Mouse (Mus musculus) heart, postnatal 4 days (tissue): ENCODE results near the gene Slc6a17. TPM values are rescaled to one million over a fixed set of nuclear protein-coding genes. Genes with fewer than 3 reads are reported as not detected.

ENCODE experiments used
- DNase-seq: peaks from one replicate; pipeline ENCODE4 v3.0.0; 2021
- total RNA-seq, 2 experiments: library from RNA; stranded (reverse); gene quantifications; 2 replicates each; pipeline ENCODE4 v1.2.3; 2021

Slc6a17 gene
- total RNA-seq, 2 experiments from 2014 or later, result 4.7 to 5.2 TPM

DNA sequence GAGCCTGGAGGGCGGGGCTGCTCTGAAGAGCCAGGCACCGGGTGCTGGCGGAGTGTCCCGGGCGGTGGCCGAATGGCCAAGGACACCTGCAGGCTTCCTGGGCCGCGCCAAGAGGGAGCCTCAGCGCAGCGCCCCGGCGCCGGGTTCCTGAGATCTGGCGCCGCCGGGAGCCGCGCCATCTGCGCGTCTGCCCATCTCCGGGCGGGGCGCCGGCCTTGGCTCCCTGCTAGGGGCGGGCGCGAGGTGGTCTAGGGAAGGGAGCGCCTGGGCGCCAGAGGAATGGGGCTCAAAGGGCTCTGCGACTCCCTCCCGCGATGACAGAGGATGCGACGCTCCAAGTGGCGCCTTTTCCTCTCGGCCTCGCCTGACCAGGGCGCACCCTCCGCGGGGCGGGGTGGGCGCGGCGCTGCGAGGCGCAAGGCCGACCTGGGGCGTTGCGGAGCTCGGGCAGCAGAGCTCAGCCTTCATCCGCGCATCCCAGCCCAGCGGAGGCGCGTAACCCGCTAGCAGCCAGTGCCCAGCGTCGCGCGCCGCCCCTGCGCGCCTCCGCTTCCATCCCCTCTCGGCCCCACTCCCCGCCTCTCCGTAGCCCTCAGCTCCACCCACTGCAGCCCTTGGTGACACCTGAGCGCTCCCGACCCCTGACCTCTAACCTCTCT lies 57.9 kb downstream of the Slc6a17 start:
- DNase-seq, result peak; percentile 12

DNA sequence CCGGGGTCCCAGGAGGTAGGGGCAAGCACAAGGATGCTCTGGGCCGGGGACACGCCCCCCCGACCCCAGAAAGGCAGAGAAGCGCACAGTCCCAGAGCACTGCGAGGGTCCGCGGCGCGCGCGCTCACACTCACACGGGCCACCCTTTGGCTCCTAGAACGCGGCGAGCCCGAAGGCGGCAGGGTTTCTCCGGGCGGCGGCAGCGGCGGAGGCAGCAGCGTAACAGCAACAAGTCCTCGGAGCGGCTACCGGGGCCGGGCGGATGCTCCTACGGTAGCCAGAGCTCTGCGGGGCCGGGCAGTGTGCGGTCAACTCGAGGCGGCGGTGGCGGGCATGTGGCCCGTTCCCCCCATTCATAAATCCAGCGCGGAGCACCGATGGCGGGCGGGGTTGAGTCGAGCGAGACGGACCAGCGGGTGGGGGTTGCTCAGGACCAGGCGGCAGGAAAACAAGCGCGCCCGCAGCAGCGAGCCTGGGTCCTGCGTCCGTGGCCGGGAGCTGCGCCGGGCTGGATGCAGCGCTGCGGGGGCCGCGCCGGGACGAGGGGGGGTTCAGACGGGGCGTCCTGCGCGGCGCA lies 58.5 kb downstream of the Slc6a17 start, which contains the start of gene Kcnc4:
Kcnc4 (minus strand) TSS at position 357 of the 577 bp plus-strand sequence.
- peak; percentile 30 for DNase-seq

DNA sequence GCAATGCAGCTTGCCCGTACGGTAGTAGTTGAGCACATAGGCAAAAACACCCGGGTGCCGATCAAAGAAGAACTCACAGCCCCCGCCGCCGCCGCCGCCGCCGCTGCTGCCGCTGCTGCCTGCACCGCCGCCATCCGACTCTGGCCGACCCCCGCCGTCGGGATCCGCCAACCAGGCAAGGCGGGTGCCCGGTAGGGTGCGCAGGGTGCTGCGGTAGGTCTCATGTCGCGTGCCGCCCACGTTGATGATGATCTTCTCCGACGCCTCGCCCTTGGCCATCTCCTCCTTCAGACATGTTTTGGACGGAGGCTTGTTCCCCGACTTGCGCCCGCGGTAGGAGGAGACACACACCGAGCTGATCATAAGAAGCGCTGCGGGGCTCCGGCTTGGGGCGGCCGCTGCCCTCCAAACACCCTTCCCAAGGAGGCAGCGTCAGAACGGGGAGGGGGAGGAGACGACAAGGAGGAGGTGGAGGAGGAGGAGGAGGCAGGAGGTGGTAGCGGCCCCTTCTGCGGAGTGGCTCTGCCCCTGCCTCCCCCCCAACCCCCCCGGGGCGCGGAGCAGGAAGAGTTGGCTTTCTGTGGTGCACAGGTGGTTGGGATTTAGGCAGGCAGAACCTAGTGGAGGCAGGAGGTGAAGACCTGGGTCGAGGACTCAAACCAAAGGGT lies 59.2 kb downstream of the Slc6a17 start:
- peak; percentile 29 for DNase-seq

DNA sequence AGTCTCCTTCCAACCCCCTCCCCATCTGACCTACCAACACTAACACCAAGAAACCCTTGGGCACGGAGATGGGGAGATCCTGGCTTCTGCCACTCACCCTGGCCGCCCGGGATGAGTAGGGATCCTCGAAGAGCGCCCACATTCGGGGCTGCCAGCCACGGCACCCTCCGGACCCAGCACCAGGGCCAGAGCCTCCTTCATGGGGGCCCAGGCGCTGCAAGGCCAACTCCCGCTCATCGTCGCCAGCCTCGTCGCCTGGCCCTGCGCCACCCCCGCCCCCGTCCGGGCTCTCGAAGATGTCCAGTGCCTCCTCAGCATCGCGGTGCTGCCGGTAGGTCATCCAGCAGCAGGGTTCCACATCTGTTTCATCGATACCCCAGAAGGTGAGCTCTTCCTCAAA lies 59.7 kb downstream of the Slc6a17 start:
- no peak for DNase-seq

DNA sequence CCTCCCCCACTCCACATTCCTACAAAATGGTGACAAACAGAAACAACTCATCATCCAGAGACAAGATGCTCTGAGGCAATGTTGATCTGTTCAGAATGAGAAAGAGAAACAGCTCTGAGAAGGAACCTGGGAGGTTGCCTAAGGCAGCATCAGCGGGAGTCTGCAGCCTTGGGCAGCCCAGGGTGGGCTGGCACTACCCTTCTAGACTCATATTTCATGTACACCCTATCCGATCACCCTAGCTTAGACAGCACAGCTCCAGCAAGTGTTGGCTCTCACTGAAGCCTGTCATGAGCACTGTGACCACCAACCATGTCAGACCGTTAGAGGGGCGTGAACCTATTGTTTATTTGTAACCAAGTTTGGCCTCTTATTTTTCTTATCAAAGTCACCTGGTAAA lies 63.5 kb downstream of the Slc6a17 start:
- no peak for DNase-seq

DNA sequence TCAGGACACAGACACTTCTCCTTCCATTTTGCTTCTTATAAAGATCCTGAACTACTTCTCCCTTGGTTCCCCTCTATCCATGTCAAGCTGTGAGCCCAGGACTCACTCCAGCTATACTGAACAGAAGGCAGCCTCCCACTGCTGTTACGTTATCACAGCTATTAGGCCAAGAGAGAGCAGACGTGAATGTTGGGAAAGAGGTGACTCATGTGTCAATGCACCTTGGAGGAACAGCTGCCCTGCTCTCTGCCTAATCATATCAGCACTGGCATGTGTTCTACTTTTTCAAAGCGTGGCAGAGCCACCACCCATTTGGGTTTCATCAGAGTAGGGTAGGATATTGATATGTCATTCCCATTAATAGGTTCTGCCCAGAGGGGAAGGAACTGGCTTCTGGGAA lies 71.0 kb downstream of the Slc6a17 start:
- DNase-seq, result no peak

DNA sequence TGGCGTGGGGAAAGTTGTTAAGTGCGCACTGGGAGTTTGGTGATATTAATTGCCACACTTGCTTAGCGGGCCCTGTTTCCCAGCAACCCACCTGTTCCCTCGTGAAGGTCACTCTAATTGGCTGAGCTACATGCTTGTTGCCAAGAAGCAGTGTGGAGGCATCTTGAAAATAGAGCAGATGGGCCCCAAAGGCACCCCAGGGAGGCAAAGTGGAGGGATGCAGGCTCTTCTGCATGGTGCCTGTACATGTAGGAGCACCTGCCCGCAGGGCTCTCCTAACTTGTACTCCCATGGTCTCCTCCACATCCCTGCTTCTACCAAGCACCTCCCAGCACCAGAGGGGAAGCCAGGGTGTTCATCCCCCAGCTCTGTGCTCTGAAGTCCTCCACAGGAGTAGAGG lies 74.0 kb downstream of the Slc6a17 start:
- DNase-seq, result no peak

DNA sequence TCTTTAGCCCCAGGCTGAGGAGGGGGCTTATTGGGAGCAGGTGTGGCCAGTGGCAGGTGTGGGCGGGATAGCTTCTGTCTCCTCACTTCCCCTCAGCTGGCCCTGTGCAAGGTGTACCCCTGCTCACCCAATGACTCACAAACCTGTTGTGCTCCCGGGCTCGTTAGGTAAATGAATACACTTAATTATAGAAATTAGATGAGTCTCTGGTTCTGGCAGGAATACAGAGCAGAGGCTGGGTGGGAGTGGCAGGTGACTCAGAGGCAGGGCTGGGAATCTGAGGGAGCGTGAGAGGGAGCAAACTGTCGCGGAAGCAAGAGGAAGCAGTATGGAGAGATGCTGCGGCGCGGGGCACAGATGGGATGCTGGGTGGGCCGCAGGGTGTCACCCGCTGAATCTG lies 75.6 kb downstream of the Slc6a17 start:
- DNase-seq, result no peak

DNA sequence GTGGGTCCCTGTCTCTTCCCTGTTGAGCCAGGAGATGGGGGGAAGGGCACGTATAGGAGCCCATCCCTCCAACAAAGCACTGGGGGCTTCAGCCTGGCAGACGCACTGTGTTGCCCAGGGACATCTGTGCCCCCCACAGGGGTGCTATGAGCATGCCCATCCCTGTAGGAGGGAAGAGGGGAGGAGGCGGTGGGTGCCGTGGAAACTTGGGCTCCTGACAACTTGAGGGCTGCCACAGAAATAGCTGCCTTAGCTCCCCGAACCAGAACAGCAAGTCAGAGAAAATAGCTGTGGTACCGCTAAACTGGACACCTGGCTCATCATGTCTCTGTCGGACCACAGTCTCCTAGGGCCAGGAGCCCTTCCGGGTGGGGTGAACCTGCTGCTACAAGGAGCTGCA lies 76.5 kb downstream of the Slc6a17 start:
- no peak for DNase-seq

DNA sequence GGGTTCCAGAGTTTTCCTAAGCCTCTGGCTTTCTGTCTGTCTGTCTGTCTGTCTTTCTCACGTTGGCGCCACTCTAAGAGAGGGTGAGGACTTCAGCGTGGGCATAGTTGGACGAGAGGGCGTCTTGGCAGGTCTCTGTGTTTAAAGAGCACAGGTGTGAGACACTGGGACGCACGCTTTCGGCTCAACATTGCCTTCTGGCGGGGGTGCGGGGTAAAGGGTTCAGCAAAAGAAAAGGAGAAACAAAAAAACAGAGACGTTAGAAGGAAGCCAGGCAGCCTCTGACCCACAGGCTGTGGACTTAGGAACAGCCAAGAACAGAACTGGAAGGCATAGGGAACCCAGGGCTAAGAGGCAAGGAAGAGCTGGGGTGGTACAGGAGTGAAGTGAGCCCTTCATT lies 78.5 kb downstream of the Slc6a17 start:
- no peak for DNase-seq

DNA sequence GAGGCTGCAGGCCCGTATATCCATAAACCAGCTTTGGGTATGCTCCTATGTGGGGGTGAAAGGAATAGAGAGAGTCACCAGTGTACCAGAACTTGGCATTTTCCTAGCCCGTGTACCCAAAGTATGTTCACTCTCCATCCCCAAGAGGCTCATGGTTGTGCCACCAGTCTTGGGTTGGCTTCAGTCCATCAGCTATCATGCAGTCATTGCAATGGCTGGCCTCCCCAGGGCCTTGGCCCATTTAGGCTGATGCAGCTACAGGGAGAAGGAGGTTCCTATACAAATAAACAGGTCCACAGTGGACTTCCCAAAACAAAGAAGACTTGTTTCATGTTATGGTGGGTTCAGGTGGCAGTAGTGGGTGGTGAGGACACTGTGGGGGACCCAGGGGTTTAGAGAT lies 80.2 kb downstream of the Slc6a17 start:
- DNase-seq, result no peak

DNA sequence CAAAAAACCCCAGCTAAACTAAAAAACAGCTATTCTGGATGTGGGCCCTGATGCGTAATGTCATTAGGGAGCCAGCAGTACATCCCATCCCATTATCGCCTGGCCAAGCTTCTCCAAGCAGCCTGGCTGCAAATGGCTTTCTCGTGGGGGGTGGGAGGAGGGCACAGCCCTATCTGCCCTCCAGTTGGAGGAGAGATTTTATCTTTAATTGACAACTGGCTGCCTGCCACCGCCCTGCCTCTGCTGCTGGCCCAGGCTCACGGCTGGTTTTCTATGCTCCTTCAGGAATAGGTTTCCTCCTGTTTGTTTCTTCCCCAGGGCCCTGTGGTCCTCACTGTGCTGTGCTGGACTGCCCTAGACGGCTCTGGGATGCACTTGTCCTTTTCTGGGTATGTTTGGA lies 81.4 kb downstream of the Slc6a17 start:
- no peak for DNase-seq

DNA sequence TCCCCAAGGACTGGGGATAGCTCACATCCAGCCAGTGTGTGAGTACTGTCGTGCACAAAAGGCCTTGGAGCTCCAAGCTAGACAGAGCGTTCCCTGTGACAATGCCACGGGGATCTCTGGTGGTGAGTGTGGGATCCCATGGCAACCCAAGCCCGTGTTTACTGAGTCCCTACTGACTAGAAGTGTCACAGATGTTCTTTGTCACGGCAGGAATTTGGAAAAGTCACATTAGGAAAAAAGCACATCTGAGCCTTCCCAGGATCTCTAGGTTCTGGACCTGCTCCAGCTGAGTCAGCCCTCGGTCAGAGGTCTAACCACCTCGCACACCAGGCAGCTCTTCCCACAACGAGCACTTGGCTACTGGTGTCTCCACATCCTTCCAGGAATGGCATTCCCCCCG lies 84.2 kb downstream of the Slc6a17 start:
- peak; percentile 49 for DNase-seq

DNA sequence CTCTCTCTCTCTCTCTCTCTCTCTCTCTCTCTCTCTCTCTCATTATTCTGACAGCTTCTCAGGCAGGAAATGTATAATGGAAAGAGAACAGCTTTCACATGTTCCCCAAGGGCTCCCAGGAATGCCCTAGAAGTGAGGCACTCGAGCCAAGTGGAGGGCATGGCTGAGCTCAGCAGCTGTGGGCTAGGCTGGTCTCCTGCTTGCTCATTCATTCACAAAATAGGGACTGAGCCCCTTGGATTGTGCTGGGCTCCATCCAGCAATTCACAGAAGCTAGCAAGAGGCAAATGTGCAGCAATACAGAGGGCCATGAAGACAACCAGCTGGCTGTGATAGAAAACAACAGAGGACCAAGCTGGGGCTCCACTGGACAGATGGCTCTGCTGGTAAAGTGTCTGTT lies 86.5 kb downstream of the Slc6a17 start:
- DNase-seq, result peak; percentile 12

DNA sequence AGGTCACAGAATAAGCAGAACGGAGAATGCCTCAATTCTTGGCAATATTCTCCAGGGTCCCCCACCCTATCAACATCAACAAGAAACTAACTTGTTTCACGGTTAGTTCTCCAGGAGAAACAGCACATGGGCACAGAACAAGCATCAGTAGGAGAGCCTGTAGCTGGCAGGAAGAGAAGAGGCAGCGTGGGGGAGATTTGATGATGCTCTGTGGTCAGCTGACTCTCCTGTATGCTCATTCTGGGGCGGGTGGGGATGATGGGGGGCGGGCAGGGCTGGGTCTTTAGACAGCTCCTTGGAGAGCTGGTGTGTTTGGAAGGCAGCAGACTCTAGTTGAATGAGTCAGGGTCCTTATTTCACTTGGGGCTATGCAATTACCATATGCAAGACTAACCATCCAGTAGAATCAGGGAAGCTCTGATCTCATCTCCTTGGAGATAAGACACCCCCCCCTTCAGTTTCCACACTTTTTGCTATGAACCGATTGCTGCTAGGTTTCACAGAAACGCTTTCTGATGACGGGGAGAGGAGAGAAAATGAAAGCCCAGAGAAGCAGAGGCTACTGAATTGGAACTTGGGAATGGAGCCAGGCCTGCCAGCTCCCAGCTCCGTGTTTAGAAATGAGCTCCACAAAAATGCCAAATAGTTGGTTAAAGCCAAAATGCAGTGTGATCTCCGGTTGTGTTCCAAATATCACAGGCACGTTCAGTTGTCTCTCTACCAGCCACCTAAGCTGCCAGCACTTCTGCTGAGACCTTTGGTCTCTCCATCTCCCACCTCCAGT lies 93.4 kb downstream of the Slc6a17 start:
- no peak for DNase-seq

DNA sequence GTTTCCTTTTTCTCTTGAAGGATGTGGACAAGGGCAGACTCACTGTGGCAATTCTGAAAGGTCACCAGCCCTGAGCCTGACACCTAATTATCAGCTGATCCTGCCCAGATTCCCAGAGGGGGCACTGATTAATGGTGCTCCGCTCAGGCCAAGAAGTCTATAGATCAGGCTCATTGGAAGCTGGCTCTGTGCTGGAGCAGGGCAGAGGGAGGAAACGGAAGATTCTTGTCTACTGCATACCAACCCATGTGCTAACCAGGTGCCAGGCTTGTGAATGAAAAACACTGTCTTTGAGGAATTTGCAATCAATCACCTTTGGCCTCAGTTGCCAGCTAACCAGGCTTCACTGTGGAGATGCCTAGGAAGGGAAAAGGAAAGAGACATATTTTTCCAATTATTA lies 97.7 kb downstream of the Slc6a17 start:
- DNase-seq, result no peak

Other genes with a start within 250 kb of the Slc6a17 start
- 10 to 100 TPM; 69.7 to 70.3 TPM for gene Lamtor5, start 239.2 kb downstream of the Slc6a17 start, total RNA-seq
- under 1 TPM; 0.31 to 0.32 TPM for gene Slc16a4, start 226.8 kb downstream of the Slc6a17 start, total RNA-seq
- gene Rbm15, start 184.3 kb downstream of the Slc6a17 start, total RNA-seq, result 10 to 100 TPM; 33.0 to 35.1 TPM
- under 1 TPM; 0.21 to 0.61 TPM for gene Kcnc4, start 58.5 kb downstream of the Slc6a17 start, total RNA-seq
- not detected for gene Ubl4b, start 37.1 kb upstream of the Slc6a17 start, total RNA-seq
- not detected for gene Alx3, start 77.0 kb upstream of the Slc6a17 start, total RNA-seq
- gene Gm10961, start 113.3 kb upstream of the Slc6a17 start, total RNA-seq, result not detected
- gene Strip1, start 113.7 kb upstream of the Slc6a17 start, total RNA-seq, result 10 to 100 TPM; 34.8 to 38.0 TPM
- 10 to 100 TPM; 92.0 to 95.7 TPM for gene Ahcyl1, start 178.5 kb upstream of the Slc6a17 start, total RNA-seq
- gene Csf1, start 242.5 kb upstream of the Slc6a17 start, total RNA-seq, result 10 to 100 TPM; 14.8 to 15.4 TPM